Mouse (Mus musculus): Measurements from ENCODE around the gene Olfr1441. TPM values are rescaled to one million over a fixed set of nuclear protein-coding genes. Genes with fewer than 3 reads are reported as not detected.

Gene Olfr1441
- total RNA-seq, 4 experiments from 2014 or later: not detected

- no peak for DNase-seq (ENCODE audit: low spot score in 2 of 2)
Observed at GRCm38 (mm10) chr19:12462851-12463721, 45.9 kb downstream of the Olfr1441 start.

- no peak for DNase-seq (ENCODE audit: low spot score in 2 of 2)
Observed at GRCm38 (mm10) chr19:12463722-12464035, 46.4 kb downstream of the Olfr1441 start.

GRCm38 (mm10) chr19:12464127-12464526 lies 46.9 kb downstream of the Olfr1441 start:
- DNase-seq (ENCODE audit: low spot score in 2 of 2): no peak

- no peak for DNase-seq (ENCODE audit: low spot score in 2 of 2)
Observed at GRCm38 (mm10) chr19:12464674-12465073, 47.4 kb downstream of the Olfr1441 start.

GRCm38 (mm10) chr19:12465530-12466144 lies 48.4 kb downstream of the Olfr1441 start:
- DNase-seq (ENCODE audit: low spot score in 2 of 2): no peak

- peak; percentile 64 to 70 for DNase-seq (ENCODE audit: low spot score in 2 of 2)
Observed at GRCm38 (mm10) chr19:12466204-12466603, 49.0 kb downstream of the Olfr1441 start.

GRCm38 (mm10) chr19:12467436-12467835 lies 50.2 kb downstream of the Olfr1441 start:
- DNase-seq (ENCODE audit: low spot score in 2 of 2): no peak

GRCm38 (mm10) chr19:12471866-12472265 lies 54.6 kb downstream of the Olfr1441 start:
- DNase-seq (ENCODE audit: low spot score in 2 of 2): no peak

GRCm38 (mm10) chr19:12472381-12472976 lies 55.2 kb downstream of the Olfr1441 start:
- no peak for DNase-seq (ENCODE audit: low spot score in 2 of 2)

Other genes starting within 250 kb of the Olfr1441 start
- gene Olfr1555-ps1, start 247.3 kb upstream of the Olfr1441 start, total RNA-seq (2022): not detected
- not detected for gene Olfr1431, start 216.8 kb upstream of the Olfr1441 start, total RNA-seq (2022)
- gene Olfr1432, start 184.8 kb upstream of the Olfr1441 start, total RNA-seq (2022): not detected
- not detected for gene Olfr262, start 175.8 kb upstream of the Olfr1441 start, total RNA-seq (2022)
- gene Olfr235, start 156.4 kb upstream of the Olfr1441 start, total RNA-seq (2022): not detected
- gene Olfr1434, start 137.6 kb upstream of the Olfr1441 start, total RNA-seq (2022): not detected
- not detected for gene Olfr1436, start 118.3 kb upstream of the Olfr1441 start, total RNA-seq (2022)
- gene Olfr1437, start 92.3 kb upstream of the Olfr1441 start, total RNA-seq (2022): not detected
- gene Olfr1438-ps1, start 81.5 kb upstream of the Olfr1441 start, total RNA-seq (2022): not detected
- not detected for gene Olfr1440, start 30.2 kb upstream of the Olfr1441 start, total RNA-seq (2022)
- gene Pfpl, start 10.5 kb downstream of the Olfr1441 start, total RNA-seq (2022): not detected
- gene Mpeg1, start 43.3 kb downstream of the Olfr1441 start, total RNA-seq (2022): 100 to 1,000 TPM in 2 of 4 experiments, 1 to 10 TPM in 2; 7.5 to 158 (median 61.7) TPM
- gene Dtx4, start 84.0 kb downstream of the Olfr1441 start, total RNA-seq (2022): 10 to 100 TPM; 37.1 to 40.9 (median 39.5) TPM
- gene Fam111a, start 128.3 kb downstream of the Olfr1441 start, total RNA-seq (2022): 1 to 10 TPM; 1.4 to 3.9 (median 2.3) TPM
- gene Gm4952, start 182.5 kb downstream of the Olfr1441 start, total RNA-seq (2022): not detected
- under 1 TPM in 3 of 4 experiments, not detected in 1; 0.11 to 0.32 (median 0.16) TPM for gene Glyat, start 215.9 kb downstream of the Olfr1441 start, total RNA-seq (2022)

All from layer of hippocampus, adult 8-10 months (tissue).